Mouse (Mus musculus) heart, adult 11 months (tissue): ENCODE results near the gene Gm20772.
"Not testable (repeated sequence)": the region's sequence is repeated elsewhere in the genome, so short reads cannot be mapped to it uniquely, and the experiment has no call there.

Experiments
- DNase-seq: peaks from one replicate; pipeline ENCODE4 v3.0.0; 2022

The Gm20772 gene

GRCm38 (mm10) chrY:17874441-17874840 lies at the start of gene Gm20772, which contains the start of gene Gm20831:
Gene Gm20772 (plus strand): TSS chrY:17874741.
Gene Gm20831 (plus strand): TSS chrY:17874741.
- not testable (repeated sequence) for DNase-seq

DNA sequence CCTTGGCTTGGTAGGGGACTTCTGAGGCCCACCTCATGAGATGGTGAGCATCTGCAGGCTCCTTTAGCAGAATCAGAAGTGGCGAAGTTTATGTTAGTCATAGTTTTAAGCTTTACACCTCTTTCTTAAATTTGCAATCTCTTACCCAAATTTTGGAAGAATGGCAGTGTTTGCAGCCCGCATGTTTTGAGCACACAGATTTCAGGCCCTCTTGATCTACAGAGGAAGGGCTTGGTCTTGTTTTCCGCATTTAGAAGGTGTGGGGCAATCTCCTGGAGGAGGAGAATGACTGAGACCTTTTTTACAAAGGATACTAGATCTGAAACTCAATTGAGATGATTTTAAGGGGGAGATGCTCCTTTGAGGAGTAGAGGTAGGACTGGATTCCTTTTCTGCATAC lies 28.4 kb upstream of the Gm20772 start, which contains the start of gene Gm21904:
Gene Gm21904, minus strand, starts transcription at position 101 of the 400 bp plus-strand sequence.
- not testable (repeated sequence) for DNase-seq
